Comparison of ENCODE assay signal across 24 mouse cellular contexts in the genomic region with DNA sequence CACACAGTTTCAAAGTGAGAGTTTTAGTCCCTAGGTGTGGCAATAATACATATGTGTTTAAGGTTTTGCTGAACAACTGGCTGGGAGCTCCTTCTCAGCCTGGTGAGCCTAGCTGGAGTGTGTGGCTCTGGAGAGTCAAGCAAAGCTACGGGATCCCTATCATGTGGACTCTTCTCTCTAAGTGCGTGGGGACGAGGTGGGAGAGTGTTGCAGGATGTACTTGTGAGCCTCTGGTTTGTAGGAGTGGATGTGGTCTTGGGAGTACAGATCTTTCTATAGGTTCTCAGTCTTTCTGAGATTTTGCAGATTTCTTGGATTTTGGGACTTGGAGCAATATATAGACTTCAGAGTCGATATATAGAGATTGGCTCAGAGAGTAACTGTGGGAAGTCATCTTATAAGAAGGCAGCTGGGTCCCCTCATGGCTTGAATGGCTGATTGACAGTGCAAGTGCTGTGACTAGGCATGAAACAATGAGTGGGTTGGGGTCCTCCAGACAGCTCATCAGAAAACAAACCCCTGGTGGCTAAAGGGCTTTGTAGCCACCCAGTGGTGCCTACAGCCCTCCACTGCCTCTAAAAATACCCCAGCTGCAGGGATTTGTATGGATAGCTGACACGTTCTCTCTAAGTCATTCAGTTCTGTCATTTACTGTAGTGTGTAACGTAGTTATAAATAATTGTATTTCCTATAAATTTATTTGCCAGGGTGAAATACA.
"Had no signal": no experiment of that assay in that cellular context is flagged by ENCODE, and none has a peak within 500 bp of the region (broad histone marks: within the 10 kb centered on the region; RNA-seq: fewer than 3 reads in every experiment).

No protein-coding gene starts in this region.

- H3K4me2 ChIP-seq: limb, embryonic 13.5 days; liver, embryonic 12.5 days; liver, embryonic 15.5 days; lung, embryonic 15.5 days; midbrain, embryonic 15.5 days; neural tube, embryonic 12.5 days; neural tube, embryonic 15.5 days; stomach, embryonic 15.5 days had no signal

- H3K36me3 ChIP-seq: limb, embryonic 10.5 days; limb, embryonic 13.5 days; liver, embryonic 12.5 days; liver, embryonic 15.5 days; lung, embryonic 15.5 days; midbrain, embryonic 10.5 days; midbrain, embryonic 15.5 days; neural tube, embryonic 12.5 days; neural tube, embryonic 15.5 days; stomach, embryonic 15.5 days had no signal

- H3K9me3 ChIP-seq: limb, embryonic 10.5 days; limb, embryonic 13.5 days; liver, embryonic 12.5 days; liver, embryonic 15.5 days; lung, embryonic 15.5 days; midbrain, embryonic 10.5 days; midbrain, embryonic 15.5 days; neural tube, embryonic 12.5 days; neural tube, embryonic 15.5 days; stomach, embryonic 15.5 days had no signal

- H3K27ac ChIP-seq: kidney, postnatal 0 days; layer of hippocampus, adult 2 months; limb, embryonic 10.5 days; limb, embryonic 13.5 days; liver, embryonic 12.5 days; liver, embryonic 15.5 days; lung, embryonic 15.5 days; midbrain, embryonic 10.5 days; midbrain, embryonic 15.5 days; neural tube, embryonic 12.5 days; neural tube, embryonic 15.5 days; stomach, embryonic 15.5 days had no signal

- DNase-seq: kidney, adult 2 months; kidney, postnatal 25 days; layer of hippocampus, adult 9-11 months; liver; lung, adult 18-20 months; lung, postnatal 10 days; lung, postnatal 36 days; right cerebral cortex, postnatal 14 days; spleen, adult 18-20 months; thymus, adult 18-20 months; thymus, postnatal 36 days had no signal

- ATAC-seq: liver, embryonic 12.5 days; midbrain, embryonic 15.5 days had no signal

- H3K4me1 ChIP-seq: liver, embryonic 12.5 days; liver, embryonic 15.5 days; lung, embryonic 15.5 days; megakaryocyte, embryonic 14.5 days; neural tube, embryonic 12.5 days; stomach, embryonic 15.5 days had no signal

- H3K9ac ChIP-seq: limb, embryonic 13.5 days; liver, embryonic 12.5 days; liver, embryonic 15.5 days; lung, embryonic 15.5 days; midbrain, embryonic 15.5 days; neural tube, embryonic 12.5 days; neural tube, embryonic 15.5 days; stomach, embryonic 15.5 days had no signal

- H3K4me3 ChIP-seq: layer of hippocampus, adult 2 months; limb, embryonic 10.5 days; limb, embryonic 13.5 days; liver, embryonic 12.5 days; liver, embryonic 15.5 days; lung, embryonic 15.5 days; megakaryocyte, embryonic 14.5 days; midbrain, embryonic 10.5 days; midbrain, embryonic 15.5 days; neural tube, embryonic 12.5 days; neural tube, embryonic 15.5 days; stomach, embryonic 15.5 days had no signal

- H3K27me3 ChIP-seq: limb, embryonic 13.5 days; liver, embryonic 12.5 days; liver, embryonic 15.5 days; lung, embryonic 15.5 days; megakaryocyte, embryonic 14.5 days; midbrain, embryonic 15.5 days; neural tube, embryonic 12.5 days; neural tube, embryonic 15.5 days; stomach, embryonic 15.5 days had no signal
